Mouse (Mus musculus) cerebellum, adult 2 months (tissue): ENCODE results near the gene Gm14288. TPM values are rescaled to one million over a fixed set of nuclear protein-coding genes. Genes with fewer than 3 reads are reported as not detected.
"Not testable (repeated sequence)": the region's sequence is repeated elsewhere in the genome, so short reads cannot be mapped to it uniquely, and the experiment has no call there.

Source experiments
- DNase-seq, 2 experiments: peaks; one replicate each; pipeline ENCODE4 v3.0.0; 2021
- H3K27ac ChIP-seq: fragments of 200-500 bp; 2 replicates; pipeline ENCODE4 v1.5.1; 2012; ENCODE audit warnings: low read length, control low read depth, inconsistent platforms; ENCODE audit not compliant: insufficient read depth
- H3K27me3 ChIP-seq: fragments of 200-500 bp; 2 replicates; pipeline ENCODE4 v1.6.1; 2012; ENCODE audit warnings: inconsistent platforms, mild to moderate bottlenecking, low read length, moderate library complexity; ENCODE audit not compliant: control insufficient read depth, insufficient read depth
- H3K4me1 ChIP-seq: fragments of 200-500 bp; 2 replicates; pipeline ENCODE4 v1.6.1; 2011; ENCODE audit warnings: low read length; ENCODE audit not compliant: control insufficient read depth, insufficient read depth
- H3K4me3 ChIP-seq: fragments of 200-500 bp; replicated peaks from 2 replicates; pipeline ENCODE3; 2011; ENCODE audit warnings: mild to moderate bottlenecking, low read depth, low read length, control low read depth; ENCODE audit not compliant: insufficient read depth
- WGBS: fragments of 180-500 bp; shearing (Covaris S2); methylation state at CpG from one replicate; pipeline ENCODE4 v1.1.7; 2018; 5-methylcytosine and 5-hydroxymethylcytosine counted together
- polyA plus RNA-seq: library from polyadenylated mRNA; depleted of rRNA; stranded (reverse); fragments of >200 nt; gene quantifications from 2 replicates; pipeline ENCODE4 v1.2.3, GENCODE M21; 2012; rRNA removed

Gm14288 gene
- 11.1 and 11.3 TPM in 2 replicates for polyA plus RNA-seq

DNA sequence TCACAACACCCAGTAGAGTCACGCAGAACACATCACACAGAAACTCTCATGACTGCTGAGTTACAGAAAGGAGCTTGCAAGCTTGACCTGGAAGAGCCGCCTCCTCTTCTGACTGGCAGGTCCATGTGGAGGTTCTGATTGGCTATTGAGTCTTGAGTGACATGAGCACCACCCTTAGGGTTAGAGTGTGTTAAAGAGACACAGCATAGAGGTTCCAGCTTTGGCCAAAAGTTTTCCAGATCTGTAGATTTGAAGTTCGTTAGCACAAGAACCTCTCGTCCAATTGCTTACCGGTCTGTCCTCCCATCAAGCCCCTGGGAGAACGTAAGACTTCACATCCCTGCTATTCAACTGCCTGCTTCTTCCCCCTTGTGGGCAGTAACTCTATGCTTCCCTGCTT is at the start of gene Gm14288:
Gene Gm14288, minus strand, starts transcription at position 101 of the 400 bp plus-strand sequence.
- WGBS, result no CpG with 5 or more reads among the region's 6 CpGs
- not testable (repeated sequence) for H3K4me3 ChIP-seq, H3K4me1 ChIP-seq, H3K27me3 ChIP-seq, DNase-seq, H3K27ac ChIP-seq

DNA sequence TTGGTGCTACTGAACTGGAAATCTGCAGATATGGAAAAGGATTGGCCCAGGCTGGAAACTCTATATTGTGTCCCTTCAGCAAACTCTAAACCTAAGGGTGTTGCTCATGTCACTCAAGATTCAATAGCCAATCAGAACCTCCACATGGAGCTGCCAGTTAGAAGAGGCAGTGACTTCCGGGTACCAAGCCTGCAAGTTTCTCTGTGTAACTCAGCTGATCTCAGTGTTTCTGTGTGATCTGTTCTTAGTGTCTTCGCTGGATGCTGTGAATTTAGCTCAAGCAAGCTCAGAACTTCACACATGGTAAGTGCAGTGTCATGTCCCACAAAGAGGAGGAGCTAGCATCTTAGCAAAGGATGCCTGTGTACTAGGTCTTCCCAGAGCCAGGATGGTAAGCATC is 59.7 kb downstream of the Gm14288 start, which contains the start of gene Gm2007:
Gene Gm2007, plus strand, starts transcription at position 301 of the 400 bp plus-strand sequence.
- H3K27me3 ChIP-seq, H3K4me1 ChIP-seq, H3K27ac ChIP-seq, DNase-seq, H3K4me3 ChIP-seq: not testable (repeated sequence)
- WGBS, result no CpG with 5 or more reads among the region's 2 CpGs

Other genes starting within 250 kb of the Gm14288 start
- gene Gm11007, start 157.1 kb downstream of the Gm14288 start, polyA plus RNA-seq, result not detected in 2 replicates
- gene Zfp969, start 97.4 kb downstream of the Gm14288 start, polyA plus RNA-seq, result not detected in 2 replicates
- gene Gm2007, start 59.6 kb downstream of the Gm14288 start, polyA plus RNA-seq, result not detected in 2 replicates
- 6.6 and 6.8 TPM in 2 replicates for gene Gm6710, start 68.1 kb upstream of the Gm14288 start, polyA plus RNA-seq
- gene Zfp966, start 130.0 kb upstream of the Gm14288 start, polyA plus RNA-seq, result 6.1 and 6.6 TPM in 2 replicates
- gene Gm2026, start 164.2 kb upstream of the Gm14288 start, polyA plus RNA-seq, result 13.3 and 16.0 TPM in 2 replicates